Mouse (Mus musculus): ENCODE results near the gene Cd164. TPM values are rescaled to one million over a fixed set of nuclear protein-coding genes. Genes with fewer than 3 reads are reported as not detected.
"Not testable (repeated sequence)": the region's sequence is repeated elsewhere in the genome, so short reads cannot be mapped to it uniquely, and the experiment has no call there.

Gene Cd164
- polyA plus RNA-seq, 1 experiment from 2014 or later: 185 TPM

- not testable (repeated sequence) for H3K27me3 ChIP-seq; H3K27ac ChIP-seq (replicated peaks); H3K9ac ChIP-seq; ATAC-seq (ENCODE audit: insufficient number of reproducible peaks, low FRiP score, low TSS enrichment, low read depth); H3K4me1 ChIP-seq; H3K4me2 ChIP-seq (replicated peaks); H3K9me3 ChIP-seq (replicated peaks); H3K36me3 ChIP-seq; H3K4me3 ChIP-seq (replicated peaks)
- 6% methylated on average over 3 of the region's 3 CpGs for WGBS
Measured at GRCm38 (mm10) chr10:41505446-41505845, 13.8 kb upstream of the Cd164 start.

DNA sequence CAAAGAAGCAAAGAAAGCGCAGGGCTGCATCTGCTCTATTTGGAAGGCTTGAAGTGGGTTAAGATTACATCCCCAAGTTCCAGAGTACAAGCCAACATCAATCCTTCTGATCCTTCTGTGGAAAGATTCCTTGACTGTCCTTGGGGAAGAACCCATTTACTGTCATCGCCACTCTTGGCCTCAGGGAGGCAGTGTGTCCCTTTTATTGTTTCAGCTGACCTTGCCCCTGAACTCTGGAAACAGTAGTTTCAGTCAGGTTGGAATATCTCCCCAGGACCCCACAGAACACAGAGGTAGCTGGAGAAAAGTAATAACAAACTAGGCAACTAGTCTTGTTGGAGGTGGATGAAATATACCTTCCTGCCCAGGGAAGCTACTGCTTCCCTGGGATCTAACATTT lies 10.1 kb upstream of the Cd164 start:
- Histone ChIP-seq H3K9ac (no peak overlapping the region), H3K4me1 (no peaks in the 10 kb centered on the region), H3K36me3 (no peaks in the 10 kb centered on the region), H3K27me3 (no peaks in the 10 kb centered on the region), H3K9me3 (replicated peaks) (no peaks in the 10 kb centered on the region), H3K4me3 (replicated peaks) (no peak overlapping the region), H3K27ac (replicated peaks) (no peak overlapping the region), H3K4me2 (replicated peaks) (no peak overlapping the region)
- 33% methylated on average over 2 of the region's 2 CpGs for WGBS
- no peak for ATAC-seq (ENCODE audit: insufficient number of reproducible peaks, low FRiP score, low TSS enrichment, low read depth)

GRCm38 (mm10) chr10:41514301-41514700 lies 4.9 kb upstream of the Cd164 start:
- no peak for ATAC-seq (ENCODE audit: insufficient number of reproducible peaks, low FRiP score, low TSS enrichment, low read depth)
- no peak overlapping the region for H3K27ac ChIP-seq (replicated peaks)
- no peaks in the 10 kb centered on the region for H3K9me3 ChIP-seq (replicated peaks)
- H3K9ac ChIP-seq: no peak overlapping the region
- no peak overlapping the region for H3K4me3 ChIP-seq (replicated peaks)
- 72% methylated on average over 4 of the region's 4 CpGs for WGBS
- no peaks in the 10 kb centered on the region for H3K27me3 ChIP-seq
- H3K4me1 ChIP-seq: no peaks in the 10 kb centered on the region
- H3K36me3 ChIP-seq: no peaks in the 10 kb centered on the region
- no peak overlapping the region for H3K4me2 ChIP-seq (replicated peaks)

- no peak overlapping the region for H3K27ac ChIP-seq (replicated peaks)
- no peaks in the 10 kb centered on the region for H3K9me3 ChIP-seq (replicated peaks)
- no peak overlapping the region for H3K9ac ChIP-seq
- H3K4me1 ChIP-seq: no peaks in the 10 kb centered on the region
- no peaks in the 10 kb centered on the region for H3K36me3 ChIP-seq
- no peak overlapping the region for H3K4me3 ChIP-seq (replicated peaks)
- no peaks in the 10 kb centered on the region for H3K27me3 ChIP-seq
- no peak overlapping the region for H3K4me2 ChIP-seq (replicated peaks)
- no peak for ATAC-seq (ENCODE audit: insufficient number of reproducible peaks, low FRiP score, low TSS enrichment, low read depth)
Measured at GRCm38 (mm10) chr10:41514921-41515320, 4.3 kb upstream of the Cd164 start.

DNA sequence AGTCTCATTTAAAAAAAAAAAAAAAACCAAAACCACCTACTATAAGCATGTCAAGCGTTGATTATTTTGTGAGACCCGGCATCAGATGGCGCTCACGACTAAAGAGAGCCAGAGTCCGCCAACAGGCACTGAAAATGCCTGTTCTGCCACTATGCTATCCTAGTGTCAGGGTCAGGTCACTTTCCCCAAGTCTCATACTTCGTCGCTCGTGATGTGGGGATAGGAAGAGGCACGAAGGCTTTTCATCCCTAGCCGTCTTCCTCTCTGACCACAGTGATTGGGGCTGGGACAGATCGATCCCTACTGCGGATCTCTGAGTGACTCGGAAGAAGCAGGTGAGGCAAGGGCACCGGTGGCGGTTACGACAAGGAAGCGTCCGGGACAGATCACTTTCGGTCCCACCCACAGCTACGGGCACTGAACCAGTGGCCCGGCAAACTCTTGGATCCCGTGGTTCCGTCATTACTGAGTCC lies 670 bp upstream of the Cd164 start:
- Histone ChIP-seq H3K27ac (replicated peaks) (peak overlapping the region; percentile 98), H3K9ac (peak overlapping the region; percentile 95), H3K4me2 (replicated peaks) (peak overlapping the region; percentile 90), H3K9me3 (replicated peaks) (no peaks in the 10 kb centered on the region), H3K36me3 (no peaks in the 10 kb centered on the region), H3K4me1 (peaks cover 15% of the 10 kb centered on the region), H3K4me3 (replicated peaks) (peak overlapping the region; percentile 93), H3K27me3 (no peaks in the 10 kb centered on the region)
- peak; percentile 56 for ATAC-seq (ENCODE audit: insufficient number of reproducible peaks, low FRiP score, low TSS enrichment, low read depth)
- WGBS: 0% methylated on average over 23 of the region's 23 CpGs

DNA sequence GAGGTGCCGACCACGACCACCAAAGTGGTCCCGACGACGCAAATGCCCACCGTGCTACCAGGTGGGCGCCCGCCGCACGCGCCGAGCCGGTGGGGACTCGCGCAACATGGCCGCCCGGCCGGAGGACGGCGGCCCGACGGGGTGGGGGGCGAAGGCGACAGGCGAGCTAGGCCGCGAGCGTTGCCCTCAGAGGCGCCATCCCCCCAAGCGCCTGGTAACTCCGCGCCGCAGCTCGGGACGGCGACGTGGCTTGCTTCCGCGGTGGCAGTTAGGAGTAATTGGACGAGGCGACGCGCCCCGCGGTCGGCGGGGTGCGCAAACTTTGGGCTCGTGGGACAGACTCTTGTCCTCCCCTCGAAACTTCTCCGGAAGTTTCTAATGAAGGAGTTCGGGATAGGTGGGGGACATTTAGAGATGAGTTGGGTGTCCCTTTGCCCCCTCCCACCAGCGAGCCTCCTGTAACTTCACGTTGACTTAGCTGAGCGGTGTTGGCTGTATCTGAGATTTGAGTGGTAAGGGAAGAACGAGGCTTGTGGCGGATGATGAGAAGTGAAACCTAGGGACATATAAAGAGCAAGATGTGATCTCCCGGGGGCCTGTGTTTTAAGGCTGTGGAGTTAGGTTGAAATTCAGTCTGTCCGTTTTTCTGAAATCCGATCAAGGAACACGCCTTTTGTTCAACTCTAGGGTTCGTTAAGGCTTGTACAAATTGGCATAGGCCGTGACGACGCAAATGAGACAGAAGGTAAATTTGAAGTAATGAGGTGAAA lies 611 bp downstream of the Cd164 start:
- WGBS: under 1% methylated on average over 65 of the region's 65 CpGs
- H3K9ac ChIP-seq: peak overlapping the region; percentile 95
- peak overlapping the region; percentile 93 for H3K4me3 ChIP-seq (replicated peaks)
- peak overlapping the region; percentile 90 for H3K4me2 ChIP-seq (replicated peaks)
- H3K27ac ChIP-seq (replicated peaks): peak overlapping the region; percentile 98
- H3K4me1 ChIP-seq: peaks cover 15% of the 10 kb centered on the region
- no peaks in the 10 kb centered on the region for H3K9me3 ChIP-seq (replicated peaks)
- ATAC-seq (ENCODE audit: insufficient number of reproducible peaks, low FRiP score, low TSS enrichment, low read depth): peak; percentile 35
- no peaks in the 10 kb centered on the region for H3K27me3 ChIP-seq
- 0 out of 2 replicates have a peak, but pooled peaks cover 11% of the 10 kb centered on the region for H3K36me3 ChIP-seq

DNA sequence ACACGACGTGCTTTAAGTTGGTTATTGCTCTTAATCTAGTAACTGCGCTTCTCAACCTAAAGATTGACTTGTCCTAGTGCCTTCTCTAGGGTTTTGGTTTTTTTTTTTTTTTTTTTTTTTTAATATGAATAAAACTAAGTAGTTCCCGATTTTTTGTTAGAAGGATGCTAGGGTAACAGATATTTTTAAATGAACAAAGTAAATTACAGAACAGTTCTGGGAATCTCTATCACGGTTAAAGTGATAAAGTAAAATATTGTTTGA lies 1.1 kb downstream of the Cd164 start:
- 4% methylated on average over 5 of the region's 5 CpGs for WGBS

DNA sequence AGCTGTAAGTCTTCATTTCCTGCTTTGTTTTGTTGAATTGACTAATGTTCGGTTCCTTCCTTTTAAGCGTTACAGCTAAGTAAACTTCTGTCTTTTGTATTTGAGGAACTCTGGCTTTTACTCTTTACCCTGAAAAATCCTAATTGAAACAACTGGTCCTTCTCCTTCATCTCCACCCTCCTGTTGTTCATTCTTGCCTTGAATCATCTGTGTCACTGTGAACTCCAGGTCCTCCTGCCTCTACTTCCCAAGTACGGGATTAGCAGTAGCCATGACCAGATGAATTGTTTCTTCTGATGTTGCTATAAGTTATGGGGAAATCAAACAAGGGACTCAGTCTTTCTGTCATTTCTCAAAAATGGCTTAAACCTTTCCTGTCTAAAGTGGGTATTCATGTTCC lies 4.2 kb downstream of the Cd164 start:
- no peak for ATAC-seq (ENCODE audit: insufficient number of reproducible peaks, low FRiP score, low TSS enrichment, low read depth)
- no peak overlapping the region for H3K9ac ChIP-seq
- no peak overlapping the region for H3K27ac ChIP-seq (replicated peaks)
- H3K9me3 ChIP-seq (replicated peaks): no peaks in the 10 kb centered on the region
- H3K4me2 ChIP-seq (replicated peaks): no peak overlapping the region
- H3K27me3 ChIP-seq: no peaks in the 10 kb centered on the region
- 71% methylated on average over 3 of the region's 3 CpGs for WGBS
- H3K4me3 ChIP-seq (replicated peaks): no peak overlapping the region
- peaks cover 27% of the 10 kb centered on the region for H3K36me3 ChIP-seq
- H3K4me1 ChIP-seq: peaks cover 15% of the 10 kb centered on the region

More for the DNA sequence above, 1.1 kb downstream of the Cd164 start:
- Histone ChIP-seq H3K9ac (peak overlapping the region; percentile 95; the same call in 1 of the 2 replicates), H3K4me2 (replicated peaks) (peak overlapping the region; percentile 90), H3K4me3 (replicated peaks) (peak overlapping the region; percentile 93), H3K4me1 (peaks cover 15% of the 10 kb centered on the region), H3K9me3 (replicated peaks) (no peaks in the 10 kb centered on the region), H3K27ac (replicated peaks) (no peak overlapping the region), H3K36me3 (peaks cover 13% of the 10 kb centered on the region; the same call in 1 of the 2 replicates), H3K27me3 (no peaks in the 10 kb centered on the region)
- ATAC-seq (ENCODE audit: insufficient number of reproducible peaks, low FRiP score, low TSS enrichment, low read depth): no peak

DNA sequence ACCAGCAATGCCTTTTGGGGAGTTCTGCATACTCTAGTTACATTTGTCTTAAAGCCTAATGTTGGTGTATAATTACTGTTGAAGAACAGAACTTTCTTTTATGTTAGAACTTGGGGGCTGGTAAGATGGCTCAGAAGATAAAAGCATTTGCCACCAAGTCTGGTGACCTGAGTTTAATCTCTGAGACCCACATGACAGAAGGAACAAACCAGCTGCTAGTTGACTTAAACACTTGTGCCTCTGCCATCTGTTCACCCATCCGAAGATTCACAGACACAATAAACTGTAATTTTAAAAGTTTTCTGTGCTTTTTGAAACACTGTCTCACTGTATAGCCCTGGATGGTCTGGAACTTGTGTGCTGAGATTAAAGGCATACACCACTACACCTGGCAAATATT lies 6.5 kb downstream of the Cd164 start:
- no peaks in the 10 kb centered on the region for H3K27me3 ChIP-seq
- no peak for ATAC-seq (ENCODE audit: insufficient number of reproducible peaks, low FRiP score, low TSS enrichment, low read depth)
- 74% methylated on average over 1 of the region's 1 CpGs for WGBS
- H3K4me2 ChIP-seq (replicated peaks): no peak overlapping the region
- no peak overlapping the region for H3K4me3 ChIP-seq (replicated peaks)
- peaks cover 45% of the 10 kb centered on the region for H3K36me3 ChIP-seq
- H3K9ac ChIP-seq: no peak overlapping the region
- no peaks in the 10 kb centered on the region for H3K9me3 ChIP-seq (replicated peaks)
- peaks cover 15% of the 10 kb centered on the region for H3K4me1 ChIP-seq
- H3K27ac ChIP-seq (replicated peaks): no peak overlapping the region

DNA sequence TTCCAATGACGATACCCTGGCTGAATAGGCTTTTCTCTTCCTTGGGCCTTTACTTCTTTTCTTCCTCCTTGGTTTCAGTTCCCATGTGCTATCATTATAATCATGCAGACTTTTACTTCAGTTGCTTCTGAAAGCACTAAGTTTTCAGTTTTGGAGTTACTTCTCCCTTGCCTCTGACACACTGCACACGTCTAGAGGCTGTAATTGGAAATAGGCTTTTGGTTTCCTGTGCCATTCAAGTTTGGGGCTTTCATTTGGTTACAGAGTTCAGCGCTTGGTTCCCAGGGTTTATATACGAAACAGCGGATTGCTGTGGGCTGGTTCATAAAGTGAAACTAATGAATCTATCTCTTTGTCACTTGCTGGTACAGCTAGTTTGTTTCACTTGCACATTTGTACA lies 10.8 kb downstream of the Cd164 start:
- no peak overlapping the region for H3K9ac ChIP-seq
- 81% methylated on average over 5 of the region's 5 CpGs for WGBS
- no peaks in the 10 kb centered on the region for H3K4me1 ChIP-seq
- H3K27ac ChIP-seq (replicated peaks): no peak overlapping the region
- H3K27me3 ChIP-seq: no peaks in the 10 kb centered on the region
- no peak overlapping the region for H3K4me3 ChIP-seq (replicated peaks)
- H3K4me2 ChIP-seq (replicated peaks): no peak overlapping the region
- peaks cover 68% of the 10 kb centered on the region for H3K36me3 ChIP-seq
- no peaks in the 10 kb centered on the region for H3K9me3 ChIP-seq (replicated peaks)
- ATAC-seq (ENCODE audit: insufficient number of reproducible peaks, low FRiP score, low TSS enrichment, low read depth): no peak

GRCm38 (mm10) chr10:41535991-41536390 lies 16.8 kb downstream of the Cd164 start:
- no peaks in the 10 kb centered on the region for H3K27me3 ChIP-seq
- no peaks in the 10 kb centered on the region for H3K9me3 ChIP-seq (replicated peaks)
- no peak overlapping the region for H3K9ac ChIP-seq
- ATAC-seq (ENCODE audit: insufficient number of reproducible peaks, low FRiP score, low TSS enrichment, low read depth): no peak
- no peaks in the 10 kb centered on the region for H3K4me1 ChIP-seq
- H3K27ac ChIP-seq (replicated peaks): no peak overlapping the region
- WGBS: 95% methylated on average over 2 of the region's 2 CpGs
- H3K4me3 ChIP-seq (replicated peaks): no peak overlapping the region
- H3K36me3 ChIP-seq: peaks cover 43% of the 10 kb centered on the region
- H3K4me2 ChIP-seq (replicated peaks): no peak overlapping the region

GRCm38 (mm10) chr10:41536714-41537113 lies 17.5 kb downstream of the Cd164 start:
- H3K27ac ChIP-seq (replicated peaks): no peak overlapping the region
- H3K4me2 ChIP-seq (replicated peaks): no peak overlapping the region
- no peak for ATAC-seq (ENCODE audit: insufficient number of reproducible peaks, low FRiP score, low TSS enrichment, low read depth)
- 87% methylated on average over 1 of the region's 1 CpGs for WGBS
- H3K9ac ChIP-seq: no peak overlapping the region
- H3K36me3 ChIP-seq: peaks cover 37% of the 10 kb centered on the region
- no peak overlapping the region for H3K4me3 ChIP-seq (replicated peaks)
- no peaks in the 10 kb centered on the region for H3K27me3 ChIP-seq
- no peaks in the 10 kb centered on the region for H3K4me1 ChIP-seq
- no peaks in the 10 kb centered on the region for H3K9me3 ChIP-seq (replicated peaks)
